Mouse (Mus musculus): ENCODE data around the gene Cep350.

Gene Cep350

GRCm38 (mm10) chr1:155808261-155808660 lies 164.8 kb downstream of the Cep350 start:
- no peak for DNase-seq

GRCm38 (mm10) chr1:155805607-155806006 lies 167.4 kb downstream of the Cep350 start:
- DNase-seq, result no peak

GRCm38 (mm10) chr1:155801014-155801991 lies 171.8 kb downstream of the Cep350 start:
- DNase-seq, result no peak

GRCm38 (mm10) chr1:155798000-155798399 lies 175.1 kb downstream of the Cep350 start:
- no peak for DNase-seq

GRCm38 (mm10) chr1:155797425-155797824 lies 175.6 kb downstream of the Cep350 start:
- no peak for DNase-seq

GRCm38 (mm10) chr1:155796757-155797405 lies 176.2 kb downstream of the Cep350 start:
- no peak for DNase-seq

- no peak for DNase-seq
Measured at GRCm38 (mm10) chr1:155795791-155796233, 177.2 kb downstream of the Cep350 start.
